Mouse (Mus musculus) midbrain, postnatal 0 days (tissue): Measurements from ENCODE around the gene Traip. TPM values are rescaled to one million over a fixed set of nuclear protein-coding genes. Genes with fewer than 3 reads are reported as not detected.

Experiments
- ATAC-seq: fragments of 200-750 bp; cut with Nextera tagmentation; 2 replicates; pipeline ENCODE4 v1.8.0; 2017; ENCODE audit warnings: moderate number of reproducible peaks, mild to moderate bottlenecking, moderate TSS enrichment, moderate library complexity; ENCODE audit not compliant: low FRiP score
- DNase-seq: peaks from one replicate; pipeline ENCODE4 v3.0.0-alpha.2; 2015; ENCODE audit warnings: low spot score
- H3K27ac ChIP-seq: fragments of 300-500 bp; sonication (generic); 2 replicates; pipeline ENCODE4 v1.5.1; 2014; ENCODE audit warnings: low read depth, mild to moderate bottlenecking, low read length, mixed read lengths
- H3K27me3 ChIP-seq: fragments of 300-500 bp; sonication (generic); 2 replicates; pipeline ENCODE4 v1.6.1; 2014; ENCODE audit warnings: low read length, control low read depth, mixed read lengths; ENCODE audit not compliant: insufficient read depth
- H3K36me3 ChIP-seq: fragments of 300-500 bp; sonication (generic); 2 replicates; pipeline ENCODE4 v1.6.1; 2014; ENCODE audit warnings: low read length, control low read depth, mixed read lengths; ENCODE audit not compliant: insufficient read depth
- H3K4me1 ChIP-seq: fragments of 300-500 bp; sonication (generic); 2 replicates; pipeline ENCODE4 v1.6.1; 2014; ENCODE audit warnings: mild to moderate bottlenecking, control low read depth, antibody characterized with exemption, low read length, mixed read lengths; ENCODE audit not compliant: insufficient read depth
- H3K4me2 ChIP-seq: fragments of 300-500 bp; sonication (generic); 2 replicates; pipeline ENCODE4 v1.6.1; 2014; ENCODE audit warnings: low read depth, mild to moderate bottlenecking, low read length, mixed read lengths; ENCODE audit not compliant: poor library complexity, severe bottlenecking
- H3K4me3 ChIP-seq: fragments of 300-500 bp; sonication (generic); 2 replicates; pipeline ENCODE4 v1.5.1; 2014; ENCODE audit warnings: low read depth, mild to moderate bottlenecking, low read length, moderate library complexity
- H3K9ac ChIP-seq: fragments of 300-500 bp; sonication (generic); replicated peaks from 2 replicates; pipeline ENCODE4 v1.6.1; 2014; ENCODE audit warnings: mild to moderate bottlenecking, low read length, moderate library complexity, mixed read lengths; ENCODE audit not compliant: poor library complexity, severe bottlenecking
- H3K9me3 ChIP-seq: fragments of 300-500 bp; sonication (generic); 2 replicates; pipeline ENCODE4 v1.6.1; 2016; ENCODE audit warnings: low read length, control low read depth
- CTCF ChIP-seq: IDR thresholded peaks from 2 replicates; pipeline ENCODE4 v1.5.1; 2016; ENCODE audit warnings: antibody characterized with exemption, mild to moderate bottlenecking
- WGBS: fragments of 180-500 bp; shearing (Covaris S2); extraction: QIAGEN DNeasy Blood & Tissue Kit; methylation state at CpG from one replicate; pipeline ENCODE4 v1.1.7; 2014; 5-methylcytosine and 5-hydroxymethylcytosine counted together
- polyA plus RNA-seq: library from polyadenylated mRNA; unstranded; fragments of >200 nt; fragmentation: Nextera tagmentation; extraction: Ambion mirVana; gene quantifications from 2 replicates; pipeline ENCODE4 v1.2.1, GENCODE M21; 2015
- total RNA-seq: library from RNA; depleted of rRNA; stranded (reverse); fragments of >200 nt; gene quantifications from 2 replicates; pipeline ENCODE4 v1.2.3, GENCODE M21; 2014; rRNA removed

Traip gene
- total and polyA plus RNA-seq, 2 experiments from 2014 or later, result 9.0 to 11.6 TPM

GRCm38 (mm10) chr9:108020741-108021140 is 70.8 kb downstream of the Traip start:
- ATAC-seq (no peak), DNase-seq (no peak)
- Histone ChIP-seq H3K4me3 (no peak overlapping the region), H3K4me1 (no peaks in the 10 kb centered on the region), H3K27me3 (no peaks in the 10 kb centered on the region), H3K27ac (no peak overlapping the region), H3K9me3 (no peaks in the 10 kb centered on the region), H3K36me3 (peaks cover 3% of the 10 kb centered on the region), H3K9ac (no peak overlapping the region), H3K4me2 (no peak overlapping the region)
- TF ChIP-seq CTCF, result no peak
- 100% methylated on average over 1 of the region's 1 CpGs for WGBS

Other genes with a start within 250 kb of the Traip start
- gene Sema3f, start 239.7 kb upstream of the Traip start, total RNA-seq, result 115 and 120 TPM in 2 replicates
- gene Sema3f, start 239.7 kb upstream of the Traip start, polyA plus RNA-seq, result 13.5 and 14.1 TPM in 2 replicates
- 142 and 145 TPM in 2 replicates for gene Rbm5, start 179.1 kb upstream of the Traip start, total RNA-seq
- 159 and 160 TPM in 2 replicates for gene Rbm5, start 179.1 kb upstream of the Traip start, polyA plus RNA-seq
- gene Rbm6, start 76.9 kb upstream of the Traip start, total RNA-seq, result 81.3 and 87.9 TPM in 2 replicates
- 48.8 and 57.9 TPM in 2 replicates for gene Rbm6, start 76.9 kb upstream of the Traip start, polyA plus RNA-seq
- 23.9 and 24.9 TPM in 2 replicates for gene Mon1a, start 62.0 kb upstream of the Traip start, total RNA-seq
- 16.7 and 18.1 TPM in 2 replicates for gene Mon1a, start 62.0 kb upstream of the Traip start, polyA plus RNA-seq
- gene Mst1r, start 43.3 kb upstream of the Traip start, total RNA-seq, result 1.2 and 1.8 TPM in 2 replicates
- 1.1 and 1.2 TPM in 2 replicates for gene Mst1r, start 43.3 kb upstream of the Traip start, polyA plus RNA-seq
- gene Actl11, start 21.7 kb upstream of the Traip start, total RNA-seq, result 0.05 TPM in 1 of 2 replicates, not detected in the other
- gene Actl11, start 21.7 kb upstream of the Traip start, polyA plus RNA-seq, result not detected in 2 replicates
- 133 and 153 TPM in 2 replicates for gene Camkv, start 14.5 kb upstream of the Traip start, total RNA-seq
- 136 and 149 TPM in 2 replicates for gene Camkv, start 14.5 kb upstream of the Traip start, polyA plus RNA-seq
- gene Uba7, start 25.4 kb downstream of the Traip start, total RNA-seq, result 1.9 and 4.2 TPM in 2 replicates
- gene Uba7, start 25.4 kb downstream of the Traip start, polyA plus RNA-seq, result 5.0 and 5.7 TPM in 2 replicates
- gene Gm20661, start 32.9 kb downstream of the Traip start, total RNA-seq, result 0.55 TPM in 1 of 2 replicates, not detected in the other
- gene Gm20661, start 32.9 kb downstream of the Traip start, polyA plus RNA-seq, result 0.33 and 0.48 TPM in 2 replicates
- 12.3 and 14.8 TPM in 2 replicates for gene Inka1, start 35.7 kb downstream of the Traip start, total RNA-seq
- gene Inka1, start 35.7 kb downstream of the Traip start, polyA plus RNA-seq, result 16.2 and 18.1 TPM in 2 replicates
- 0.42 and 5.6 TPM in 2 replicates for gene Cdhr4, start 42.4 kb downstream of the Traip start, total RNA-seq
- 0.59 and 1.1 TPM in 2 replicates for gene Cdhr4, start 42.4 kb downstream of the Traip start, polyA plus RNA-seq
- gene Gm20662, start 46.2 kb downstream of the Traip start, total RNA-seq, result 3.6 TPM in 1 of 2 replicates, not detected in the other
- gene Gm20662, start 46.2 kb downstream of the Traip start, polyA plus RNA-seq, result 0.31 TPM in 1 of 2 replicates, not detected in the other
- 249 and 272 TPM in 2 replicates for gene Ip6k1, start 52.4 kb downstream of the Traip start, total RNA-seq
- 90.5 and 94.1 TPM in 2 replicates for gene Ip6k1, start 52.4 kb downstream of the Traip start, polyA plus RNA-seq
- gene Gmppb, start 99.1 kb downstream of the Traip start, total RNA-seq, result 13.4 and 18.7 TPM in 2 replicates
- gene Gmppb, start 99.1 kb downstream of the Traip start, polyA plus RNA-seq, result 14.9 and 17.8 TPM in 2 replicates
- 2.5 and 3.7 TPM in 2 replicates for gene Amigo3, start 103.0 kb downstream of the Traip start, total RNA-seq
- 1.4 and 1.6 TPM in 2 replicates for gene Amigo3, start 103.0 kb downstream of the Traip start, polyA plus RNA-seq
- gene Mst1, start 130.3 kb downstream of the Traip start, total RNA-seq, result 0.14 TPM in 1 of 2 replicates, not detected in the other
- not detected in 2 replicates for gene Mst1, start 130.3 kb downstream of the Traip start, polyA plus RNA-seq
- 46.3 and 60.6 TPM in 2 replicates for gene Rnf123, start 133.2 kb downstream of the Traip start, total RNA-seq
- 44.1 and 49.1 TPM in 2 replicates for gene Rnf123, start 133.2 kb downstream of the Traip start, polyA plus RNA-seq
- gene Apeh, start 144.5 kb downstream of the Traip start, total RNA-seq, result 32.3 and 45.1 TPM in 2 replicates
- 38.3 and 42.7 TPM in 2 replicates for gene Apeh, start 144.5 kb downstream of the Traip start, polyA plus RNA-seq
- 59.4 and 60.6 TPM in 2 replicates for gene Bsn, start 240.2 kb downstream of the Traip start, total RNA-seq
- 6.1 and 7.7 TPM in 2 replicates for gene Bsn, start 240.2 kb downstream of the Traip start, polyA plus RNA-seq